Mouse (Mus musculus): Measurements from ENCODE around the gene Cxcl1. TPM values are rescaled to one million over a fixed set of nuclear protein-coding genes. Genes with fewer than 3 reads are reported as not detected.

Cxcl1 gene
- polyA plus RNA-seq, 1 experiment from 2014 or later: 0.29 TPM

- DNase-seq (ENCODE audit: low spot score) (no peak), ATAC-seq (ENCODE audit: low FRiP score) (no peak)
- WGBS: 85% methylated on average over 3 of the region's 3 CpGs
- Histone ChIP-seq H3K27ac (ENCODE audit: low read depth, low read length) (no peak overlapping the region), H3K9ac (ENCODE audit: low read depth, low read length) (no peak overlapping the region), H3K4me2 (replicated peaks; ENCODE audit: low read depth, low read length) (no peak overlapping the region), H3K4me1 (replicated peaks; ENCODE audit: control insufficient read depth, insufficient read depth, low read length) (no peaks in the 10 kb centered on the region), H3K27me3 (ENCODE audit: control insufficient read depth, insufficient read depth, low read length) (no peaks in the 10 kb centered on the region), H3K36me3 (ENCODE audit: control insufficient read depth, insufficient read depth, low read length) (no peaks in the 10 kb centered on the region), H3K9me3 (ENCODE audit: control insufficient read depth, low read length) (no peaks in the 10 kb centered on the region), H3K4me3 (ENCODE audit: low read depth, low read length) (no peak overlapping the region)
These were observed 32.0 kb upstream of the Cxcl1 start for GRCm38 (mm10) chr5:90859031-90859430.

GRCm38 (mm10) chr5:90861876-90862375, 29.1 kb upstream of the Cxcl1 start:
- Histone ChIP-seq H3K27ac (ENCODE audit: low read depth, low read length) (no peak overlapping the region), H3K9me3 (ENCODE audit: control insufficient read depth, low read length) (no peaks in the 10 kb centered on the region), H3K4me1 (replicated peaks; ENCODE audit: control insufficient read depth, insufficient read depth, low read length) (no peaks in the 10 kb centered on the region), H3K36me3 (ENCODE audit: control insufficient read depth, insufficient read depth, low read length) (no peaks in the 10 kb centered on the region), H3K9ac (ENCODE audit: low read depth, low read length) (no peak overlapping the region), H3K4me3 (ENCODE audit: low read depth, low read length) (no peak overlapping the region), H3K27me3 (ENCODE audit: control insufficient read depth, insufficient read depth, low read length) (no peaks in the 10 kb centered on the region), H3K4me2 (replicated peaks; ENCODE audit: low read depth, low read length) (no peak overlapping the region)
- ATAC-seq (ENCODE audit: low FRiP score) (no peak), DNase-seq (ENCODE audit: low spot score) (no peak)
- 87% methylated on average over 6 of the region's 6 CpGs for WGBS

GRCm38 (mm10) chr5:90866770-90867169, 24.3 kb upstream of the Cxcl1 start:
- Histone ChIP-seq H3K9me3 (ENCODE audit: control insufficient read depth, low read length) (no peaks in the 10 kb centered on the region), H3K4me2 (replicated peaks; ENCODE audit: low read depth, low read length) (no peak overlapping the region), H3K36me3 (ENCODE audit: control insufficient read depth, insufficient read depth, low read length) (no peaks in the 10 kb centered on the region), H3K27ac (ENCODE audit: low read depth, low read length) (no peak overlapping the region), H3K4me3 (ENCODE audit: low read depth, low read length) (no peak overlapping the region), H3K4me1 (replicated peaks; ENCODE audit: control insufficient read depth, insufficient read depth, low read length) (no peaks in the 10 kb centered on the region), H3K27me3 (ENCODE audit: control insufficient read depth, insufficient read depth, low read length) (no peaks in the 10 kb centered on the region), H3K9ac (ENCODE audit: low read depth, low read length) (no peak overlapping the region)
- ATAC-seq (ENCODE audit: low FRiP score) (no peak), DNase-seq (ENCODE audit: low spot score) (no peak)

- Histone ChIP-seq H3K4me1 (replicated peaks; ENCODE audit: control insufficient read depth, insufficient read depth, low read length) (no peaks in the 10 kb centered on the region), H3K27ac (ENCODE audit: low read depth, low read length) (no peak overlapping the region), H3K9ac (ENCODE audit: low read depth, low read length) (no peak overlapping the region), H3K36me3 (ENCODE audit: control insufficient read depth, insufficient read depth, low read length) (no peaks in the 10 kb centered on the region), H3K27me3 (ENCODE audit: control insufficient read depth, insufficient read depth, low read length) (no peaks in the 10 kb centered on the region), H3K4me3 (ENCODE audit: low read depth, low read length) (no peak overlapping the region), H3K9me3 (ENCODE audit: control insufficient read depth, low read length) (no peaks in the 10 kb centered on the region), H3K4me2 (replicated peaks; ENCODE audit: low read depth, low read length) (no peak overlapping the region)
- no peak for DNase-seq (ENCODE audit: low spot score)
- WGBS: 77% methylated on average over 7 of the region's 7 CpGs
- no peak for ATAC-seq (ENCODE audit: low FRiP score)
These were observed 18.7 kb upstream of the Cxcl1 start for GRCm38 (mm10) chr5:90872377-90872776.

GRCm38 (mm10) chr5:90876045-90876444, 15.0 kb upstream of the Cxcl1 start:
- H3K27ac ChIP-seq (ENCODE audit: low read depth, low read length): no peak overlapping the region
- no peaks in the 10 kb centered on the region for H3K27me3 ChIP-seq (ENCODE audit: control insufficient read depth, insufficient read depth, low read length)
- H3K9ac ChIP-seq (ENCODE audit: low read depth, low read length): no peak overlapping the region
- no peaks in the 10 kb centered on the region for H3K4me1 ChIP-seq (replicated peaks; ENCODE audit: control insufficient read depth, insufficient read depth, low read length)
- no peaks in the 10 kb centered on the region for H3K36me3 ChIP-seq (ENCODE audit: control insufficient read depth, insufficient read depth, low read length)
- no peak for DNase-seq (ENCODE audit: low spot score)
- 80% methylated on average over 4 of the region's 4 CpGs for WGBS
- no peak overlapping the region for H3K4me2 ChIP-seq (replicated peaks; ENCODE audit: low read depth, low read length)
- H3K9me3 ChIP-seq (ENCODE audit: control insufficient read depth, low read length): no peaks in the 10 kb centered on the region
- no peak overlapping the region for H3K4me3 ChIP-seq (ENCODE audit: low read depth, low read length)
- no peak for ATAC-seq (ENCODE audit: low FRiP score)

- Histone ChIP-seq H3K27me3 (ENCODE audit: control insufficient read depth, insufficient read depth, low read length) (no peaks in the 10 kb centered on the region), H3K27ac (ENCODE audit: low read depth, low read length) (no peak overlapping the region), H3K4me3 (ENCODE audit: low read depth, low read length) (no peak overlapping the region), H3K9me3 (ENCODE audit: control insufficient read depth, low read length) (no peaks in the 10 kb centered on the region), H3K4me2 (replicated peaks; ENCODE audit: low read depth, low read length) (no peak overlapping the region), H3K4me1 (replicated peaks; ENCODE audit: control insufficient read depth, insufficient read depth, low read length) (no peaks in the 10 kb centered on the region), H3K9ac (ENCODE audit: low read depth, low read length) (no peak overlapping the region), H3K36me3 (ENCODE audit: control insufficient read depth, insufficient read depth, low read length) (no peaks in the 10 kb centered on the region)
- DNase-seq (ENCODE audit: low spot score) (no peak), ATAC-seq (ENCODE audit: low FRiP score) (no peak)
- WGBS: 86% methylated on average over 8 of the region's 8 CpGs
These were observed 14.4 kb upstream of the Cxcl1 start for GRCm38 (mm10) chr5:90876471-90877172.

GRCm38 (mm10) chr5:90877173-90877512, 13.9 kb upstream of the Cxcl1 start:
- no peaks in the 10 kb centered on the region for H3K9me3 ChIP-seq (ENCODE audit: control insufficient read depth, low read length)

GRCm38 (mm10) chr5:90879307-90880014, 11.6 kb upstream of the Cxcl1 start:
- no peaks in the 10 kb centered on the region for H3K36me3 ChIP-seq (ENCODE audit: control insufficient read depth, insufficient read depth, low read length)
- no peaks in the 10 kb centered on the region for H3K27me3 ChIP-seq (ENCODE audit: control insufficient read depth, insufficient read depth, low read length)
- no peak for DNase-seq (ENCODE audit: low spot score)
- H3K4me1 ChIP-seq (replicated peaks; ENCODE audit: control insufficient read depth, insufficient read depth, low read length): no peaks in the 10 kb centered on the region
- H3K9me3 ChIP-seq (ENCODE audit: control insufficient read depth, low read length): no peaks in the 10 kb centered on the region
- no peak overlapping the region for H3K4me3 ChIP-seq (ENCODE audit: low read depth, low read length)
- H3K9ac ChIP-seq (ENCODE audit: low read depth, low read length): no peak overlapping the region
- no peak overlapping the region for H3K4me2 ChIP-seq (replicated peaks; ENCODE audit: low read depth, low read length)
- 84% methylated on average over 3 of the region's 3 CpGs for WGBS
- ATAC-seq (ENCODE audit: low FRiP score): no peak
- H3K27ac ChIP-seq (ENCODE audit: low read depth, low read length): no peak overlapping the region

More at GRCm38 (mm10) chr5:90877173-90877512, 13.9 kb upstream of the Cxcl1 start:
- no peak overlapping the region for H3K4me2 ChIP-seq (replicated peaks; ENCODE audit: low read depth, low read length)
- no peaks in the 10 kb centered on the region for H3K4me1 ChIP-seq (replicated peaks; ENCODE audit: control insufficient read depth, insufficient read depth, low read length)
- H3K27me3 ChIP-seq (ENCODE audit: control insufficient read depth, insufficient read depth, low read length): no peaks in the 10 kb centered on the region
- H3K4me3 ChIP-seq (ENCODE audit: low read depth, low read length): no peak overlapping the region
- ATAC-seq (ENCODE audit: low FRiP score) (no peak), DNase-seq (ENCODE audit: low spot score) (no peak)
- no peak overlapping the region for H3K9ac ChIP-seq (ENCODE audit: low read depth, low read length)
- H3K27ac ChIP-seq (ENCODE audit: low read depth, low read length): no peak overlapping the region
- H3K36me3 ChIP-seq (ENCODE audit: control insufficient read depth, insufficient read depth, low read length): no peaks in the 10 kb centered on the region

- Histone ChIP-seq H3K4me2 (replicated peaks; ENCODE audit: low read depth, low read length) (no peak overlapping the region), H3K4me1 (replicated peaks; ENCODE audit: control insufficient read depth, insufficient read depth, low read length) (no peaks in the 10 kb centered on the region), H3K27ac (ENCODE audit: low read depth, low read length) (no peak overlapping the region), H3K9ac (ENCODE audit: low read depth, low read length) (no peak overlapping the region), H3K36me3 (ENCODE audit: control insufficient read depth, insufficient read depth, low read length) (no peaks in the 10 kb centered on the region), H3K9me3 (ENCODE audit: control insufficient read depth, low read length) (no peaks in the 10 kb centered on the region), H3K27me3 (ENCODE audit: control insufficient read depth, insufficient read depth, low read length) (no peaks in the 10 kb centered on the region), H3K4me3 (ENCODE audit: low read depth, low read length) (no peak overlapping the region)
- 64% methylated on average over 7 of the region's 7 CpGs for WGBS
- DNase-seq (ENCODE audit: low spot score) (no peak), ATAC-seq (ENCODE audit: low FRiP score) (peak; percentile 53)
These were observed 10.6 kb upstream of the Cxcl1 start for GRCm38 (mm10) chr5:90880335-90880850.

All from hindbrain, embryonic 11.5 days (tissue).